Mouse (Mus musculus): ENCODE data around the gene Nkx2-3.

The Nkx2-3 gene

DNA sequence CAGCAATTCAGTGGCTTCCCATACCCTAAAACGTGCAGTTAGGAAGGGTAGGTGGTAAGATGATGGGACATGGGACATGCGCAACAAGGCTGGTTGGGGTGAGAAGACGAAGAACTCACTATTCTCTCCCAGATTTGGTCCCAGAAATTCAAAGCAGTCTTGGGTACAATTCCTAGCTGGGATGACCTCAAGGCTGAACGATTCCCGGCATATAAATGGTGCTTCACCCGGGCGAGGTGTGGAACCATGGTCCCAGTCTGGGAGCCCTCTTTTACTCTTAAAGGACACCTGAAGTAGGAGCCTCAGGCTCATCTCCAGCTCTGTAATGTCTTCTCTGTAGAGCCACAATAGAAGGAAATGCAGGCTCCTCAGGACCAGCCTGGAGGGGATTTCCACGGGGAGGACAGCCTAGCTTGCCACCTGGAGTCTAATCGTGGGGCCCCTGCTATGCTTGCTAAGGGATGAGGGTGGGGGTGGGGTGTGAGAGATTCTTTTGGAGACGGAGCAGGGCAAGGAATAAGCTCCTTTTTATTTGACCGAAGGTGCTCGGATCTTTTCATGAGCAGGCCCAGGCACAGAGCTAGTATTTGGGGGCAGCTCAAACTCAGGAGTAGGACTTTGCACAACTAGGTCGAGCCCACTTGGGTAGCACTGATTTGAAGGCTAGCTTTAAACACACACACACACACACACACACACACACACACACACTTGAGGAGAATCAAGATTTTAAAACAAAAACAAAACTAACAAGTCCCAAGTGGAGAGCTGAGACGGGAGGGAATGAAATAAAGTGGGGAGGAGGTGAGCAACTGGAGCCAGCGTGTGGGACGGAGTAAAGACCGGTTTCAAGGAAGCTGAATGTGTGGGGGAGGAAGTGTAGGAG lies 6.2 kb upstream of the Nkx2-3 start:
- DNase-seq (ENCODE audit: low spot score in 2 of 2), result no peak

GRCm38 (mm10) chr19:43606552-43607530 lies 5.3 kb upstream of the Nkx2-3 start:
- DNase-seq (ENCODE audit: low spot score in 2 of 2), result no peak

DNA sequence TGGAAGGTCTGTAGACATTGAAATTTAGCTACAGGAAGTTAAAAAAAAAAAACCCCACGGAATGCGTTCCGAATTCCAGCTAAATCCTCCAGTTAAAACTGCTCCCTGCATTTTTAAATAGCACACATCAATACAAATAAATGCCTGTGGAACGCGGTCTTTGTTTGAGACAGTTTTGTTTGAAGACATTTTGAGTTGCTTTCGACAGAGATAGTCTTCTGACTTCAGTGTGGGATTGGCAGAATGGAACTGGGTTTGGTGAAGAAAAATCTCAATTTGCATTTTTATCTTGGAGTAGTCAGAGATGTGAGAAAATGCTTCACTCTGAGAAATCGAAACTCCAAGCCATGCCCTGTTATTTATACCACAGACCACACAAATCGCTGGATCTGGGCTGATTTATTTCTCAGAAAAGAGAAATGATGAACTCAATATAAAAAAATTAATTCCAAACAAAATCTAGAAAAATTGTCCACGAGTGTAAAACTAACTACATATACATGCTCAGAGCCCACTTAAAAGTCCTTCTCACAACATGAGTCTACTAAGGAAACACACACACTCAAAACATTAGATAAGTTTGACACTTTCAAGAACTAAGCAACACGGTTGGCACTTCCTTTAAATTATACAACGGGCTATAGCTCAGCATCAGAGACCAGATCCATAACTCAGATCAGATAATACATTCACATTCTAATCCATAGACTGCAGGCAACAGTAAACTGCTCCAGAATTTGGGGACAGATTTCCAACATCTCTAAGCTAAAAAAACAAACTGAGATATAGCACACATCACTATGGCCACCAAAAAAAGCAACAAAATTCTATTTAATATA lies 4.1 kb upstream of the Nkx2-3 start:
- DNase-seq (ENCODE audit: low spot score in 2 of 2), result no peak

GRCm38 (mm10) chr19:43608711-43609457 lies 3.2 kb upstream of the Nkx2-3 start:
- DNase-seq (ENCODE audit: low spot score in 2 of 2), result no peak

DNA sequence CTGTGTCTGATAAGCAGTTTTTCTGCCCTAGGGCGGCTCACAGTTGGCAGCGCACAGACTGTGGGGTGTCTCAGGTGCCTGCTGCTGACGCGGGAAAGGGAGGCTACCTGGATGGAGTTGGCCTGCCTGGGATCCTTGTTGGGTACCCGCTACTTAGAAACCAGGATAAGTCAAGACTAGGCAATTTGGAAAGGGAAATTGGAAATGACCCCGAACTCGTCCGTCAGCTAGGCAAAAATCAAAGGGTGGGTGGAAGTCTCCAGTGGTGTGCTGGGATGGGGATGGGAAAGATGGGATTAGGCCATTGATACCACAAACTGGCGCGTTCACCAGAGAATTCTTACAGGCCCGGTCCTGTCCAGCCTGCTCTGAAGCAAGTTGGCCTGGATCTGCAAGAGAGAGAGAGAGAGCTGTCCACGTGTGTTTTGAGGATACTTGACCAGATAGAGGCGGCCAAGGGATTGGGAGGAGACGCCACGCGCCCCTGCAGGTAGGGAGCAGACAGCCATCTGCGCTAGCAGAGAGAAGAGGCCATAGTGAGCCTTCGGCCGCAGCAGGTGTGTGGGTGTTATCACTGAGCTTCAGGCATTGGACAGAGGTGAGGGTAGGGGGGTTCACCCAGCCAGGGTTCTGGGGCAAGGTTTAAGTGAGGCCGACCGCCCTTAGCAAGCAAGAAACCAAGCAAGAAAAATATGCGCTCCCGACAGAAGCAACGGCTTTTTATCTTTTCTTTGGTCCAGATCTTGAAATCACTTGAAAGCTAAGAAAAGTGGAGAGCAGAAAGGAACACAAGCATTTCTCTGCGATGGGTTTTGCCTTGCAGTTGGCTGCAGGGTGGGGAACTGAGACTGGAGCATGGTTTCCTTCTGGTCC lies 2.4 kb upstream of the Nkx2-3 start:
- DNase-seq (ENCODE audit: low spot score in 2 of 2), result no peak

- no peak for DNase-seq (ENCODE audit: low spot score in 2 of 2)
Measured at GRCm38 (mm10) chr19:43610341-43610848, 1.7 kb upstream of the Nkx2-3 start.

DNA sequence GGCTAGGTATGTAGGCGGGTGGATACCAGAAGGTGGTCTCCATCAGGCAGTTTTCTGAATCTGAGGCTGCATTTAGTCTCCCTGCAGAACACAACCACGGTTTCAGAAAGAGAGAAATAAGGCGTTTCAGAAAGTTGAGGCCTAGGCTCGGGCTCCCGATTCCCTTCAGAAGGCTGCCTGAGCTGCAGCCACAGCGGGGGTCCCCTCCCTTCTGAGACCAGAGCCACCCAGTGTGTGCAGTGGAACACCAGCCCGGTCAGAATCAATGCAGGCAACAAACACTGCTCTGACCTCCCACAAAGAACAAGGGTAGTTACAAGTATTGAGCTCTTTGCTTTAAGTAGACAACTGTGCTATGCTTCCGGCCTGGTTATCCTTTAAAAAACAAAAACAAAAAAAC lies 1.0 kb upstream of the Nkx2-3 start:
- no peak for DNase-seq (ENCODE audit: low spot score in 2 of 2)

GRCm38 (mm10) chr19:43611561-43611960 lies 564 bp upstream of the Nkx2-3 start:
- DNase-seq (ENCODE audit: low spot score in 2 of 2), result no peak

DNA sequence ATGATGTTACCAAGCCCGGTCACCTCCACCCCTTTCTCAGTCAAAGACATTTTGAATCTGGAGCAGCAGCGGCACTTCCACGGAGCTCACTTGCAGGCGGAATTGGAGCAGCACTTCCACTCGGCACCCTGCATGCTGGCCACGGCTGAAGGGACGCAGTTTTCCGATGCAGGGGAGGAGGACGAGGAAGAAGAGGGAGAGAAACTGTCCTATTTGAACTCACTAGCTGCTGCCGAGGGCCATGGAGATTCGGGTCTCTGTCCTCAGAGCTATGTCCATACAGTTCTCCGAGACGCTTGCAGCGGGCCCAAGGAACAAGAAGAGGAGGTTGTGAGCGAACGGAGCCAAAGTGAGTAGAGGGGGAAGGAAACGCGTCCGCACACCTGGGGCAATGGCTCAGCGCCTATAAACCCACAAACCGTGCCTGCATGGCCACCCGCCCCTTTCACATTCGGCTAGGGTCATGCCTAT lies 411 bp downstream of the Nkx2-3 start:
- DNase-seq (ENCODE audit: low spot score in 2 of 2), result no peak

DNA sequence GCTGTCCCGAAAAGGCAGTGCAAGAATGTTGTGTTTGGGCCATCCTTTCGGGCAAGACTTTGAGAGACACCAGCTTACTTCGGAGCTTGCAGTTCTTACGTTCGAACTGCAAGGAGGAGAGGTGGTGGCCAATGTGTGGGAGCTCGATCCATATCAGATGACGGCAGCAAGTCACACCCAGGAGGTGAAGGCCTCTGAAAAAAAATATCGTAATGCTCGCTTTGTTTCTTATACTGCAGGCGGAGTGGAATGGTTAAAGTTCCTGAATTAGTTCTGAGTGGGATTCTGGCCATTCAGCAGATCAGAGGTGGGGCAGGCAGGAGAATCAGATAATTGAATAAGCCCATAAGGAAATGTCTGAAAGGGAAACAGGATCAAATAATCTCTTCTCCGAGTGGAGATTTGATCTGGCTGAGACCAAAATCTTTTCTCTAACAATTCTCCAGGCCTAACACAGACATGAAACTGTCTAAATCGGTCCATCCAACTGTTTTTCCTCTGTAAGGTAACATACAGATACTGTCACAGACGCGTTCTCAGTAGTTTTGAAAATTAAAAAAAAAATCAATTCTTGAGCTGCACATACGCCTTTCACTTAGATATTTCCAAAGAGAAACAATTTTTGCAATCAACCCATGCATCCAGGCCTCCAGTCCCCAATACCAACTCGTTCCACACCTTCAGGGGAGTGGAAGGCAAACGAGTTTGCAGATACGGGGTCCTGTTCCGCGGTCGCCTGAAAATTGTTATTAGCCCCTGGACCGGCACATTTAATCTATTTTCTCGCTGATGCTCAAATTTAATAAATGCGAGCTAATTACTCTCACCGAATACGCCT lies 1.4 kb downstream of the Nkx2-3 start:
- no peak for DNase-seq (ENCODE audit: low spot score in 2 of 2)

- DNase-seq (ENCODE audit: low spot score in 2 of 2), result no peak
Measured at GRCm38 (mm10) chr19:43614341-43615073, 2.4 kb downstream of the Nkx2-3 start.

DNA sequence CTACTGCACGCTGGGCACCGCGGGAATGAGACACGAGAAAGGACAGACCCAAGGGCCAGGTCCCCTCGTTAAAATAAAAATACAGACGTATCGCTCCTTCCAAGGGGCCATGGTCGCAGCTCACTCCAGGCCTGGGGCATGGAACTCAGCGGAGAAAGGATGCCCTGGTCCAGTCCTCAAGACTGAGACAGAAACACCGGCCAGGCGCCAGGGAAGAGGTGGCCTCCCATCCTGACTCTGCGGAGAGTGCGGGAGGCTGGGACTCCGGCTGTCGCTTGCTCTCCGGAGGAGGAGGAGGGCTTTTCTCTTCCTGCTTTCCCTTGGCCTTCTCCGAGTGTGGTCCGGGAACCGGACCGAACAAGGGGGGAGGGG lies 2.9 kb downstream of the Nkx2-3 start:
- DNase-seq (ENCODE audit: low spot score in 2 of 2), result no peak

DNA sequence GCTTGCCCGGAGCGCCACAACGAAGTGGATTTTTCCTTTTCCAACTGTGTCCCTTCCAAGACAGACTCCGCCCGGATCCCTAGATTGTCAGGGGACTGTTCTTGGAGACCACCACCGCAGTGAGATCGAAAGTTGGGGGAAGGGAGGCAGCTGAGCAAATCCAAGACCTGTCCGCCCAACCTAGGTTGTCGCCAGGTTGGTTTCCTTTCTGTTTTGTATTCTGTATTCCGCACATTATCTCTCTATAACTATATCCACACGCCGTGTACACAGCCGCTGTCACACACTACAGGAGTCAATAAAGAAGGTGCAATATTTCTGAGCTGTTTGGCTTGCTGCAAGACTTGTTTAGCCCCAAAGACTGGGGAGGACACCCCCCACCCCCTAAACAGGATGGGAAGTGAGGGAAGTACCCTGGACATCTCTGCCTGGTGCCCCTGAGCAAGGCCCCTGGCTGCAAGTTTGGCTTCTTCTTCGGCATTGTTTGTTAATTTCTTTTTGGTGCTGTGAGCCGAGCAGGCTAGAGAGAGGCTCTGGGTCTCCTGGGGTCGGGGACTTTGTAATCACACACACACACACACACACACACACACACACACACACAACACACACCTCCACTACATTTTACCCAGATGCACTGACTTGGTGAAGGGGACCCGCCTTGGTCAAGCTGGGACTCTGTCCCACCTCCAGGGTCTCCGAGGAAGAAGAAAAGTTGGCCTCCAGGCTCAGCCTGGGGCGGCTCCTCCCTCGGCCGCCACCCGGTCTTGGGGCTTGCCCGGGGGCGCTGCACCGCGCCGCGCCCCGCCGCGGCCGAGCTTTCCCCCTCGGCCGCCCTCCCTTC lies 3.7 kb downstream of the Nkx2-3 start:
- DNase-seq (ENCODE audit: low spot score in 2 of 2), result no peak

DNA sequence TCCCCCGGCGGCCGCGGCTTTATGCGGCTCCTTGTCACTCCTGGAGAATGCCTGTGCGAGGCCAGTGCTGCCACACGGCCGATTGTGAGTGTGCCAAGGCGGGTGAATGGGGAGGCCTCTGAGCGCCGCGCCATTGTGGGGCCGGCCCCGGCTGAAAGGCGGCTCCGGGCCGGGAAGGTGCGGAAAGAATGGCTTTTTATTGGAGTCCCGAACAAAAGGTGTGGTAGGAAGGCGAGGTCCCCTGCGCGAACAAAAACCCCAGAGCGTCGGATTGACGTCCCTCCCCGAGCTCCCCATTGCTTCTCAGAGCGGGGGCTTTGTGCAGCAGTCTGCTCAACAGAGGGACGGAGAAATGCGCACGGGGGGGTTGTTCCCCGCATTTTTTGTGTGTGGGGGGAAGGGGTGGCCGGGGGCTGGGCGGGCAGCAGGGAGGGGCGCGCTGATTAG lies 4.3 kb downstream of the Nkx2-3 start:
- no peak for DNase-seq (ENCODE audit: low spot score in 2 of 2)

DNA sequence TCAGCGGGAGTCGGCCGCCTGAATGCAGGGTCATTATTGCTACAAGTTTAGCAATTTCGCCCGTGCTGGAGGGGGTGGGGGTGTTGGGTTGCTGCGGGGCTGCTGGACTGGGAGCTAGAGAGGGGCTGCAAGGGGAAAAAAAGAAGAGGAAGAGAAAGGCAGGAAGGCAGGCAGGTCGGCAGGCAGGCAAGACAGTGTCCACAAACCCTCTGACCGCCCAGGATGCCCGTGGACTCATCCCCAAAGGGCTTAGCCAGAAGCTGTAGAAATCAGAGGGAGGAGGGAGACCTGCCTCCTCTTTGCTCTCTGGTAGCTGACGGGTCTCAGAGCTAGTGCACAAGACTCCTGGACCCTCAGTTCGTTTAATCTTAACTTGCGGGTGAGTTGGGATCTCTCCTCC lies 4.8 kb downstream of the Nkx2-3 start:
- DNase-seq (ENCODE audit: low spot score in 2 of 2), result no peak

- no peak for DNase-seq (ENCODE audit: low spot score in 2 of 2)
Measured at GRCm38 (mm10) chr19:43617761-43618349, 5.7 kb downstream of the Nkx2-3 start.
